Mouse (Mus musculus) right cerebral cortex, postnatal 10 days (tissue): ENCODE data around the gene Mavs.
"Not testable (repeated sequence)": the region's sequence is repeated elsewhere in the genome, so short reads cannot be mapped to it uniquely, and the experiment has no call there.

Experiments
- DNase-seq, 2 experiments: peaks; one replicate each; pipeline ENCODE4 v3.0.0; 2021; ENCODE audit warnings: low spot score in 2 of 2

Mavs gene

GRCm38 (mm10) chr2:131211026-131211615 lies 22.7 kb upstream of the Mavs start:
- DNase-seq: peak; percentile 32 to 57

- DNase-seq: no peak
These were observed 20.1 kb upstream of the Mavs start for GRCm38 (mm10) chr2:131213773-131214172.

DNA sequence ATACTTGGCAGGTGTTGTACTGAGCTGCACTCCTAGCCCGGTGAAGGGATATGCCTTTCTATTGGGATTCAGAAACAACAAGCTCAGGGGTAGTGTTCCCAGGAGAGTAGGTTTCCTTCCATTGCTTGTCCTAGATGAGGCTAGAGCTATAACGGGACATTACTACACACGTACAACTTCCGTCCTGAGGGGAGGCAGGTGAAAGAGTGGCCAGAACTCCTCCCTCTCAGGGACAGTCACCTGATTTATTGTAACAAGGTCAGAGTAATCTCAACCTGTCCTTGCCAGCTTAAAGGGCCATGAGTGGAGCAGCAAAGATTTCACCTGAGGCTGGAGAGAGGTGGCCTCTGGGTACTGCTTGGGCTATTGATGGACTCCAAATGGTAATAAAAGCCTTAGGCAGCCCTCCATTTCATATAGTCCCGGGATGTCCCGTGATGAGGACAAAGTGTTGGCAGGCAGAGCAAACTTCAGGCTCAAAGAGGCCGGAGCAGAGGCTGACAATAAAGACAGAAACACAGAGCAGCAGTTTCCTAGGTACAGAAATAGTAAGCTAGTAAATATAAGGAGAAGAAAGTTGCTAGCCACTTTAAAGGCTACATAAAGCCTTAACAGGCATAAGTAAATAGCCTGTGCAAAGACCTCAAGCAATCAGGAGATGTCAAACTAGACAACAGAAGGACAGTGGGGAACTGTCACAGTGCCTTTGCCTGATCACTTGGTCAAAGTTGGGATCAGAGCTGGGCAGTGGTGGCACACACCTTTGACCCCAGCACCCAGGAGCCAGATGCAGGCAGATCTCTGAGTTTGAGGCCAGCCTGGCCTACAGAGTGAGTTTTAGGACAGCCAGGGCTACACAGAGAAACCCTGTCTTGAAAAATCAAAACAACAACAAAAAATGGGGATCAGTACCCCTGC lies 17.7 kb upstream of the Mavs start:
- DNase-seq: no peak

GRCm38 (mm10) chr2:131220030-131220429 lies 13.8 kb upstream of the Mavs start:
- DNase-seq: no peak

DNA sequence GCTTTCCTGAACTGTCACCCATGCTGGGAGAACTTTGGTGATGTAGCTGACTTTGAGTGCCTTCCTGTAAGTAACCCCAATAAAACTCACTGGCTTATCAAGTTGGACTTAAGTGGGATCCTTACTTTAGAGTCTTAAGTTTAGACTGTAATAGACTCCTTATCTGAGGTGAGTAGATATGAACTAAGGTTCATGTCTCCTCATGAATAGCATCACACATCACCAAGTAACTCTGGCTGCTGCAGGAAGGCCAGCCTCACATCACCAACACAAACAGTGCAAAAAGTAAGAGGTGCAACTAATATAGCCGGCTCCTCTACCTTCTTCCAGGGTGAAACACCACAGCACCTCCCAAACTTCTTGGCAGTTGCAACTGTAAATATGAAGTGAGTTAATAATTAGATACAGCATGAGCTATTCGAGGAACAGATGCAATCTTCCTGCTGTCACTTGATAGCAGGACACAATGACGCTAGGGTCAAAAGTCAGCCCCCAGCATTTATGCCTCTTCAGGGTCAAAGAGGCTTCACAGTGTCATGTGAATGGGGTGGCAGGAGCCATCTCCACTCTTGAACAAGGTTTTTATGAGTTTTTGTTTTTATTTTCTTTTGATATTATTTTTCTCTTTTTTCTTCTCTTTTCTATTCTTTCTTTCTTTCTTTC lies 11.9 kb upstream of the Mavs start:
- no peak for DNase-seq

DNA sequence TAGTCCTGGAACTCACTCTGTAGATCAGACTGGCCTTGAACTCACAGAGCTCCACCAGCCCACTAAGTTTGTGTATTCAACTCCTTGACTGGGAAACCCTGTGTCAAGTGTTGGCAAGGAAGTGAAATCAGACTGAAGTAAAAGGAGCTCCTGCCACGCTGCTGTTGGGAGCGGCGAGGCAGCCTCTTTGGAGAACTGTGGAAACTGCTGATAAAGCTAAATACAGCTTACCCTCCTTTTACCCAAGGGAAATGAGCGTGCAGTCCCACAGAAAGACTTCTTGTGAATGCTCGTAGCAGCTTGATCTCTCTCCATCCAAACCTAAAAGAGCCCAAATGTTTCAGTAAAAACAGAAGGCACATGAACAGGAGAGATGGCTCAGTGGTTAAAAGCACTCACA lies 11.3 kb upstream of the Mavs start:
- peak in 1 of 2 experiments; percentile 38 for DNase-seq

DNA sequence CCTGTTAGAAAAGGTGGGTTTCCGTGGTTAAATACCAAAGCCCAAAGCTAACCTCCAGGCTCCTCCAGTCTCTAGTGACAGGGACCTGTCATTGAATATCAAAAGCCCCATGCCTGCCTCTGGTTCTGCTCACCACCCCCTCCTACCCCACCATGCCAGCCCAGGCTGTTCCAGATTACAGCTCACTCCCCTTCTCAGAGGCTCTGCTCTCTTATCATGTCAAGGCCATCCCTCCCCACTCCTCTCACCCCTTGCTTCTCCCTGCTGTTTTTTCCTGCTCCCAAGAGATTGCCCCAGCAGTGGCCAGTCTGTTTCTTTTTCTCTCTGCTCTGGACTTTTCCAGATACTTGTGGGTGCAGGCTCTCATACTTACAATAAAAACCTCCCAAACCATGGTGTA lies 10.3 kb upstream of the Mavs start:
- DNase-seq: no peak

DNA sequence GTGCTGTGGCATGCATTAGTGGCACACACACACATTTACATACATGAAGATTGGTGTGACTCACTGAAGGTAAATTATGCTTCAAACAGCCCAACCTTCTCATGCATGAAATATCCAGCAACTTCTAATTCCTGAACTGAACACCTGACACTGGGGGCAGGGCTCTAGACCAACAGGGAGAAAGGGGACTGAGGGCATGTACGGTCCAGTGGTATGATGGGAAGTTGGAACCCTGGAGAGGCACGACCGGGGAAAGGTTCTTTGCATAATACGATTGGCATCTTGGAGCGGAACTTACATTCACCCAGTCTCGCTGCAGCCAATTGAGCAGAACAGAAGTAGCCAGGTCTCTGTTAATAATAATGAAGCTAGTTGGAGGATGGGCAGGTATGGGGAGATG lies 8.7 kb upstream of the Mavs start:
- no peak for DNase-seq

- not testable (repeated sequence) for DNase-seq
These were observed 7.2 kb upstream of the Mavs start for GRCm38 (mm10) chr2:131226669-131227068.

- no peak for DNase-seq
These were observed 6.6 kb upstream of the Mavs start for GRCm38 (mm10) chr2:131227243-131227642.

DNA sequence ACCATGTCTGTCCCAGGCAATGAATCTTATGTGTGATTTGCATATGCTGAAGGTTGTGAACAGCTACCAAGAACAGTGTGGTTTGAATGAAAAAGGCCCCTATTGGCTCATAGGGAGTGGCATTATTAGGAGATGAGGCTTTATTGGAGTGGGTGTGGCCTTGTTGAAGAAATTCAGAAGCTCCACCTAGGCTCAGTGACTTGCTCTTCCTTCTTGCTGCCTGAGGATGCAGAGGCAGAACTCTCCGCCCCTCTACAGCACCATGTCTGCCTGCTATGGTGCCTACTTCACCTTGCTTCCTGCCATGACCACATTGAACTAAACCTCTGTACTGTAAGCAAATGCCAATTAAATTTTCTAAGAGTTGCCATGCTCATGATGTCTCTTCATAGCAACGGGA lies 1.3 kb upstream of the Mavs start:
- DNase-seq: no peak

DNA sequence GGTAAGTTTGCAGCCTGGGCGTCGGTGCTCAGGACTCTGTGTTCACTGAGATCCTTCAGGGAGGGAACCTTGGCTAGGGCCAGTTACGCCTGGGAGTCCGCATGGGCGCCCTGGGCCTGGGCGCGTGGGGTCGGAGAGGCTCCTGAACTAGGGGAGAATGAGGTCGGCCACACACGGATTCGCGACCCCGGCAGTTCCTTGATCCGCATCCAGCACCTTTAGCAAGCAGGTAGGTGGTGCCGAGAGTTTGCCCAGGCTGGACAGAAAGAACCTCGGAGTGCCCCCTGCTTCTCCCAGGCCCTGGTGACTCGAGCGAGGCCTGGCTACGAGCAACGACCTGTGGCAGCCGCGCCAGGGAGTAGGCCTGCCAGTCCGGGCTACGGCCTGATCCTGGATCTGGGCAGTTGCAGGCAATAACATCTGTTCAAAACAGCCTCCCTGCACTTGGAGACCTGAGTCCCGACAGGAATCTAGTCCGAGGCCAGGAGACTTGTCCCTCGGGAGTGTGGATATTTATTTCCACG lies 326 bp downstream of the Mavs start:
- DNase-seq: peak in 1 of 2 experiments; percentile 28

DNA sequence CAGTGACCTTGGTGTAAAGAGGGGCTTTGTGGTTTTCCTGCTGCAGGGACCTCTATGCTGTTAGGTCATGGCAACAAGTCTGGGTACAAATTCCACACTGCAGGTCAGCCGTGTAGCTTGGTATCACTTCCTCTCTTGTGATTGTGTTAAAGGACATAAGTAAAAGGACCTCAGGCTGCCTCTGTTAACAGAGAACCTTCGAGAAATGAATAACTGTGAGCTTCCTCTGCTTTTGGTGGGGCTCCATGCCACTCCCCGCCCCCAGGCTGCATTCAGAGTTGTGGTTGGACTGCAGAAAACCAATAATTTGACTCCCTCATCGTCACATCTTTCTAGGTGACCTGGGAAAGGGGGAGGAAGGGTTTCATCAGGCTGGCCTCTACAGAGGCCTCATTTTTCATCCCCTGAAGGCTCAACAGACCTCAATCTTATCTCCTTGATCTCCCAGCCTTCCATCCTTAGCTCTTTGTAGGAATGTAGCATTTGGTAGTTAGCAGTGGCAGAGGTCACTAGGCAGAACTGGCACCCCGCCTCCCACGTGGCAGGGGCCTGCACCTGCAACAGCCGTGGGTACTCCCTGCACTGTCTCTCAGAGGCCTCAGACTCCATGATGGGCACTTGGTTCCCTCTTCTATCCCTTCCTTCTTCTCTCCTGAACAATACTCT lies 1.2 kb downstream of the Mavs start:
- DNase-seq: no peak

DNA sequence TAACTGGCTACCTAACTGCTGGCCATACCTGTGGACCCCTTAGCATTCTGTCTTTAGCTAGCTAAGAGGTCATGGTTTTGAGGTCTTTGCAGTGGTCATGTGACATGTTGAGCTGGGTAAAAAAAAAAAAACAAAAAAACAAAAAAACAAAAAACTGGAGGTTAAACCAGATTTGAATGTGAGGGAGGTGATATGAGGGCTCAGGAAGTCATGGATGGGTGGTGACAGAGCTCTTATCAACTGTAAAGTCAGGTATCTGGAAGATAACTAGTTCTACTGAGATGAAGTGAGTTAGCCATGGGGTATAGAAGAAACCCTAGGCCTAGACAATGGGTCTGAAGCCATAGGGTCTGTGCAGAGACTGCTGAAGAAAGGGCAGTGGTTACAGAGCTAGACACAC lies 8.3 kb downstream of the Mavs start:
- no peak for DNase-seq

GRCm38 (mm10) chr2:131242929-131243328 lies 9.1 kb downstream of the Mavs start:
- no peak for DNase-seq

DNA sequence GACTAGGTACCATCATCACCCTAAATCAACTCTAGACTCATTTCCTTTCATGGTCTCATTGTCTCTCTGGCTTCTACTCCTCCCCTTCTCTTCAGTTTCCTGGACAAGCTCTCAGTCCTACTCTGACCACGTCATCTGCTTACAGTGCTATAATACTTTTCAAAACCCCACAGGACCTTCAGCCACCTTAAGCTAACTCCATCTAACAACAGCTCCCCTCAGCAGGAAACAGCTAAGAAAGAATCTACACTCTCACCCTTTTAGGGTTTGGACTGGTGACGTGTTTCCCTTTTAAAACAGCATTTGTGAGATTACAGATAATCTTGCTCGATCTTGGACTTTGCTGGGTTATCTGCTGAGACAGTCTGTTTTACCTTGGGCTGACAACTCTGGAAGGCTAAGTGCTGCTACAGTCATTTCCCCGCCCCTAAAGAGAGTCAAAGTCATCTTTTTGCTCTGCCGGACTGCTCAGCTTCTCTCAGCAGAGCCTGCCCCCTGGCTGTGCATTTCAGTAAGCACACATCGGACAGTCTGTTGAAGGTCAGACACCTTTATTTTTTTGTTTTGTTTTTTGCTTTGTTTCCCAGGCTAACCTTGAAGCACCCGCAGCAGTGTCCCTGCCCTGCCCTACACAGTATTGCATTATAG lies 19.9 kb downstream of the Mavs start:
- DNase-seq: peak; percentile 34 to 60

DNA sequence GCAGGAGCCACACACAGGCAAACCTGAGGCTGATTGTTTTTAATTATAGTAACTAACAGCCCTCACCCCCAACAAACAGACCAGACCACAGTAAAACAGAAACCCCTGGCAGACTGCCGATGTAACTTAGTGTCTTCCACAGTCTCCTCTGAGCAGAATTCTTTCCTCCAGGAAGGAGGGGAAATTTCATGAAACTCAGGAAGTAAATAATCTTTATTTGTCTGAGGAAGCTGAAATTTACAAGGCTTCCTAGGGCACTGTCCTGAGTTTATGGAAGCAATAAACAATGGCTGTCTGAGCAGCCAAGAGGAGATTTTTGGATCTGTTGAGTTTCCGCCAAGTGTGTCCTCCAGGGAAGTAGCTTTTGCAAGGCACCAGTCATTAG lies 20.5 kb downstream of the Mavs start:
- DNase-seq: no peak

GRCm38 (mm10) chr2:131255738-131256137 lies 21.9 kb downstream of the Mavs start:
- DNase-seq: no peak

- no peak for DNase-seq
These were observed 24.8 kb downstream of the Mavs start for GRCm38 (mm10) chr2:131258693-131259092.

DNA sequence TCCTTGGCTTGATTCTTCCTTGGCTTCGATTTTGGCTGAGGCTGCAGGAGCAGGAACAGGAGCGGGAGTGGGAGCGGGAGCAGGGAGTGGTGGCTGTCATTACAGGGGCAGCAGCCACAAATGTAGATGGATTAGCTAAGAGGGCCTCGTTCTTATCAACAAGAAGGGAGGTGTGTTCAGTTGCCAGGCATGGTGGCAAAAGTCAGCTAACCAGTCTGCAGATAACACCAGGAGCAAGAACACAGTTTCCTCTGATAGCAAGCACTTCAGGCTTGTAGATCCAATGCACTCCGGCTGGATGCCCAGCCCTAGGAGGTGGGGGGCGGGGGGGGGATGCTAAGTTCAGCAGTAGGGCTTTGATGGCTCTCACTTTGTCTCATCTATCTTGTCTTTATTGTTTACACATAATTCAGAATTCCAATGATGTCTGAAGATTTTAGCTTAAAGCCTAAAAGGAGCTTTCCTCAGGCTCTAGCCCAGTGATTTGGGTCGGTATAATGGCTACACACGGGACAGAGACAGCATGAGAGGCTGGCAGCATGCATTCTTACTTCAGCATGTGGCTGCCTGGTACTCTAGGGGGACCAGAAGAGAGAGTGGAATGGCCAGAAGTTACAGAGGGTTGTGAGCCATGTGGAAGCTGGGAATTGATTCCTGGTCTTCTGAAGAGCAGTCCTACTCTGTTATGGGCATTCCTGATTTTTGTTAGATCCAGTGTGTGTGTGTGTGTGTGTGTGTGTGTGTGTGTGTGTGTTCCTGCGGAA lies 26.9 kb downstream of the Mavs start:
- peak in 1 of 2 experiments; percentile 31 for DNase-seq
